Mouse (Mus musculus): Measurements from ENCODE around the gene Pilrb2. TPM values are rescaled to one million over a fixed set of nuclear protein-coding genes. Genes with fewer than 3 reads are reported as not detected.
"Not testable (repeated sequence)": the region's sequence is repeated elsewhere in the genome, so short reads cannot be mapped to it uniquely, and the experiment has no call there.

Pilrb2 gene
- polyA plus RNA-seq (2016; fragmentation: Nextera tagmentation; extraction: Ambion mirVana), result 1.9 and 2.7 TPM in 2 replicates

DNA sequence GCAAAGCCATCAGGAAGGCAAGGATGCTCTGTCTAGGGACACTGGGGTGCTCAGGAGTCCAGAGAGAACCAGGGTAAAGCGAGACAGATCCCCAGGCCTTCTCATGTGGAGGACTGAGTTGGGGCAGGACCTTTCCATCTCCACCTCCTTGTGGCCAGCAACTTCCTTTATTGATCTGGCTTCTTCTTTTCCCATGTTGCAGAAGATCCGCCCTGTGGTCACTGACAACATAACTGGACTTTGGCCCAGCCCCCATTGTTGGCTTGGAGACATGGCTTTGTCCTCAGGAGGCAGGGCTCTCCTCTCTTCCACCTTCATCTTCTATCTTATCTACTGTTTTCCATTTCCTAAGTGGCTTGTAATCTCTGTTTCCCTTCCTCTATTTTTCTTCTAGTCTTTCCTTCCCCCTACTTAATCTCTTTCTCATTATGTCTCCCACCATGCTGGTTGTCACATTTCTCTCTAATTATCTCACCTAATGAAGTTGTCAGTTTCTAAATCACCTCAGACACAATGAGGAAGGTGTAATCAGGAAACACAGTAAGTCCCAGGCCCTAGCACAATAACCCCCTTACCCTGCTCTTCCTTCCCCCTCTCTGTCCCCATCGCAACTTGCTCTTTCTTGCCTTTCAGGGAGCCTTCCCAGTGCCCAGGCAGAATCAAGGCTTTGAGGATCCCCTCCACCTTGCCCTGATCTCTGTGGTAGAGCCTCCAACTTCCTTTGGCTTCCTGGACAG is at the start of gene Pilrb2:
Gene Pilrb2, minus strand, starts transcription at position 172 of the 737 bp plus-strand sequence.
- not testable (repeated sequence) for H3K9ac ChIP-seq; H3K27me3 ChIP-seq (replicated peaks); H3K27ac ChIP-seq (ENCODE audit: poor library complexity, severe bottlenecking); H3K4me3 ChIP-seq; H3K36me3 ChIP-seq; H3K4me1 ChIP-seq (replicated peaks); H3K4me2 ChIP-seq; H3K9me3 ChIP-seq (replicated peaks)
- ATAC-seq (ENCODE audit: insufficient number of reproducible peaks, low FRiP score), result peak; percentile 55; the same call in 1 of the 2 replicates
- WGBS, result 44% methylated on average over 3 of the region's 3 CpGs

GRCm38 (mm10) chr5:137915550-137915949 is 43.9 kb upstream of the Pilrb2 start:
- no peak for ATAC-seq (ENCODE audit: insufficient number of reproducible peaks, low FRiP score)

DNA sequence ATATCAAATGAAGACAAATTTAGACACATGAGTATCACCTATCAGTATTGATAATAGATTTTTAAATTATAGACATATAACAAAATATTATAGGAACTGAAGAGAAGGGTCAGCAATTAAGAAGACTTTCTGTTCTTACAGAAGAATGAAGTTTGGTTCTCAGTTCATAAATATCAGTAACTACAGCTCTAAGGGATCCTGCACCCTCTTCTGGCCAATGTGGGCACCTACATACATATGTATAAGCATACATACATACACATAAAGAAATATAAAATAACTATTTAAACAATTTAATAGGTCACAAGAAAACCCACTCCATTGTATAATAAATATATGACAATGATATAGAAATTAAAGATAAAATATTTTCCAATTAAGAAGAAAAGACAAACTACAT is 42.9 kb upstream of the Pilrb2 start:
- no peak overlapping the region for H3K27ac ChIP-seq (ENCODE audit: poor library complexity, severe bottlenecking)
- H3K4me3 ChIP-seq, result no peak overlapping the region
- no peaks in the 10 kb centered on the region for H3K4me1 ChIP-seq (replicated peaks)
- H3K27me3 ChIP-seq (replicated peaks), result no peaks in the 10 kb centered on the region
- H3K9ac ChIP-seq, result no peak overlapping the region
- no peaks in the 10 kb centered on the region for H3K9me3 ChIP-seq (replicated peaks)
- no peak overlapping the region for H3K4me2 ChIP-seq
- no peaks in the 10 kb centered on the region for H3K36me3 ChIP-seq
- no peak for ATAC-seq (ENCODE audit: insufficient number of reproducible peaks, low FRiP score)

More at GRCm38 (mm10) chr5:137915550-137915949, 43.9 kb upstream of the Pilrb2 start:
- H3K36me3 ChIP-seq, result no peaks in the 10 kb centered on the region
- no peak overlapping the region for H3K4me2 ChIP-seq
- no peak overlapping the region for H3K9ac ChIP-seq
- no peaks in the 10 kb centered on the region for H3K9me3 ChIP-seq (replicated peaks)
- no peak overlapping the region for H3K4me3 ChIP-seq
- H3K27ac ChIP-seq (ENCODE audit: poor library complexity, severe bottlenecking), result no peak overlapping the region
- H3K27me3 ChIP-seq (replicated peaks), result no peaks in the 10 kb centered on the region
- 71% methylated on average over 6 of the region's 6 CpGs for WGBS
- no peaks in the 10 kb centered on the region for H3K4me1 ChIP-seq (replicated peaks)

- Histone ChIP-seq H3K36me3 (no peaks in the 10 kb centered on the region), H3K4me2 (no peak overlapping the region), H3K4me3 (no peak overlapping the region), H3K4me1 (replicated peaks) (no peaks in the 10 kb centered on the region), H3K9ac (no peak overlapping the region), H3K9me3 (replicated peaks) (no peaks in the 10 kb centered on the region), H3K27ac (ENCODE audit: poor library complexity, severe bottlenecking) (no peak overlapping the region), H3K27me3 (replicated peaks) (no peaks in the 10 kb centered on the region)
- WGBS, result 72% methylated on average over 3 of the region's 3 CpGs
- no peak for ATAC-seq (ENCODE audit: insufficient number of reproducible peaks, low FRiP score)
These were observed 38.1 kb upstream of the Pilrb2 start for GRCm38 (mm10) chr5:137909564-137910262.

GRCm38 (mm10) chr5:137897812-137898211 is 26.2 kb upstream of the Pilrb2 start:
- Histone ChIP-seq H3K27ac (ENCODE audit: poor library complexity, severe bottlenecking) (no peak overlapping the region), H3K4me1 (replicated peaks) (no peaks in the 10 kb centered on the region)
- WGBS, result 68% methylated on average over 1 of the region's 1 CpGs

DNA sequence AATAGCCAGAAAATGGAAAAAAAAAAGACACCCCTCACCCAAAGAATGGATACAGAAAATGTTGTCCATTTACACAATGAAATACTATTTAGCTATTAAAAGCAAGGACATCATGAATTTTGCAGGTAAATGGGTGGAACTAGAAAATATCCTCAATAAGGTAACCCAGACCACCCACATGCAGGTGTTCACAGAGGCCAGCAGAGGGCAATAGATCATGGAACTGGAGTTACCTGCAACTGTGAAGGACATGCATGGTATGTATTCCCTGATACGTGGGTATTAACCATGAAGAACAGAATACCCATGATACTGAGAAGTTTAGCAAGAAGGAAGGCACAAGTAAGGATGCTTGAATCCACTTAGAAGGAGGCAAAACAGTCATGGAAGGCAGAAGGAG is 21.3 kb upstream of the Pilrb2 start:
- Histone ChIP-seq H3K4me1 (replicated peaks) (no peaks in the 10 kb centered on the region), H3K27ac (ENCODE audit: poor library complexity, severe bottlenecking) (no peak overlapping the region), H3K9me3 (replicated peaks) (no peaks in the 10 kb centered on the region), H3K9ac (no peak overlapping the region), H3K36me3 (no peaks in the 10 kb centered on the region), H3K27me3 (replicated peaks) (peaks cover 2% of the 10 kb centered on the region; the same call in 1 of the 2 replicates), H3K4me2 (no peak overlapping the region), H3K4me3 (no peak overlapping the region)
- 58% methylated on average over 1 of the region's 1 CpGs for WGBS
- no peak for ATAC-seq (ENCODE audit: insufficient number of reproducible peaks, low FRiP score)

More at GRCm38 (mm10) chr5:137897812-137898211, 26.2 kb upstream of the Pilrb2 start:
- Histone ChIP-seq H3K4me2 (no peak overlapping the region), H3K27me3 (replicated peaks) (no peaks in the 10 kb centered on the region), H3K9me3 (replicated peaks) (no peaks in the 10 kb centered on the region), H3K9ac (no peak overlapping the region), H3K4me3 (no peak overlapping the region), H3K36me3 (no peaks in the 10 kb centered on the region)
- ATAC-seq (ENCODE audit: insufficient number of reproducible peaks, low FRiP score), result no peak

DNA sequence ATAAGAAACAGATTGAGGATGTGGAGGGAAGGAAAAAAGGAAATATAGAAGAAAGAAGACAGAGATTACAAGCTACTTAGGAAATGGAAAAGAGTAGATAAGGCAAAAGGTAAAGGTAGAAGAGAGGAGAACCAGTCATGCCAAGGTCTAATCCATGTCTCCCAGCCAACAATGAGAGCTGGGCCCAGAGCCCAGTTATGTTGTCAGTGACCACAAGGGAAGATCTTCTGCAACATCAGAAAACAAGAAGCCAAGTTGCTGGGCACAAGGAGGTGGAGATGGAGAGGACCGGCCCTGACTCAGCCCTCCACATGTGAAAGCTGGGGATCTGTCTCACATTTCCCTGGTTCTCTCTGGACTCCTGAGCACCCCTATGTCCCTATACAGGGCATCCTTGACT is 16.1 kb upstream of the Pilrb2 start:
- ATAC-seq (ENCODE audit: insufficient number of reproducible peaks, low FRiP score), result no peak
- Histone ChIP-seq H3K4me1 (replicated peaks) (no peaks in the 10 kb centered on the region; the same call in 1 of the 2 replicates), H3K9me3 (replicated peaks) (no peaks in the 10 kb centered on the region), H3K4me3 (no peak overlapping the region), H3K9ac (no peak overlapping the region), H3K27me3 (replicated peaks) (peaks cover 8% of the 10 kb centered on the region; the same call in 1 of the 2 replicates), H3K27ac (ENCODE audit: poor library complexity, severe bottlenecking) (no peak overlapping the region), H3K4me2 (no peak overlapping the region), H3K36me3 (no peaks in the 10 kb centered on the region)
- 83% methylated on average over 1 of the region's 1 CpGs for WGBS

GRCm38 (mm10) chr5:137885894-137886293 is 14.3 kb upstream of the Pilrb2 start:
- Histone ChIP-seq H3K36me3 (no peaks in the 10 kb centered on the region), H3K27ac (ENCODE audit: poor library complexity, severe bottlenecking) (no peak overlapping the region), H3K4me2 (no peak overlapping the region), H3K9me3 (replicated peaks) (no peaks in the 10 kb centered on the region), H3K9ac (no peak overlapping the region), H3K4me1 (replicated peaks) (no peaks in the 10 kb centered on the region; the same call in 1 of the 2 replicates), H3K4me3 (no peak overlapping the region), H3K27me3 (replicated peaks) (peaks cover 8% of the 10 kb centered on the region; the same call in 1 of the 2 replicates)
- WGBS, result 12% methylated on average over 2 of the region's 2 CpGs
- no peak for ATAC-seq (ENCODE audit: insufficient number of reproducible peaks, low FRiP score)

DNA sequence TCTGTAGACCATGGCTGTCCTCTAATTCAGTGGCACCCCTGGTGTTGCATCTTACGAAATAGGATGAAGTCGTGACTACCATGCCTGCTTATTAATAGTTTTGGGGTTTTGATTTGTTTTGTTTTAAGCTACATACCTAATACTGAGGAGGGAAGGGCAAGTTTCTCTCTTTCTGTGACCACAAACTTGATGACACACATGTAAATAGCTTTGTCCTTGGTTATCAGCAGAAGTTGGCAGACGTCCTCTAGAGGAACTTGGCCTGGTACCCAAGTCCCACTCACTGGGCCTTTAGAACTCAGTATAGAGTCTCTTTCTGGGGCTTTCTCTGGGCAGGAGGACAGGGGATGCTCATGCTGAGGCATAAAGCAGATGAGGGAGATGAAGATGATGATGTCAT is 11.7 kb upstream of the Pilrb2 start:
- 70% methylated on average over 3 of the region's 3 CpGs for WGBS

GRCm38 (mm10) chr5:137882922-137883321 is 11.3 kb upstream of the Pilrb2 start:
- H3K4me2 ChIP-seq, result no peak overlapping the region
- H3K27me3 ChIP-seq (replicated peaks), result peaks cover 6% of the 10 kb centered on the region; the same call in 1 of the 2 replicates
- no peak overlapping the region for H3K4me3 ChIP-seq
- no peak for ATAC-seq (ENCODE audit: insufficient number of reproducible peaks, low FRiP score)
- no peak overlapping the region for H3K27ac ChIP-seq (ENCODE audit: poor library complexity, severe bottlenecking)
- 52% methylated on average over 4 of the region's 4 CpGs for WGBS
- no peaks in the 10 kb centered on the region for H3K36me3 ChIP-seq
- H3K4me1 ChIP-seq (replicated peaks), result no peaks in the 10 kb centered on the region; the same call in 1 of the 2 replicates
- no peak overlapping the region for H3K9ac ChIP-seq
- no peaks in the 10 kb centered on the region for H3K9me3 ChIP-seq (replicated peaks)

More for the DNA sequence above, 11.7 kb upstream of the Pilrb2 start:
- H3K9me3 ChIP-seq (replicated peaks), result no peaks in the 10 kb centered on the region
- H3K9ac ChIP-seq, result no peak overlapping the region
- H3K4me2 ChIP-seq, result no peak overlapping the region
- no peaks in the 10 kb centered on the region for H3K36me3 ChIP-seq
- ATAC-seq (ENCODE audit: insufficient number of reproducible peaks, low FRiP score), result no peak
- no peaks in the 10 kb centered on the region; the same call in 1 of the 2 replicates for H3K4me1 ChIP-seq (replicated peaks)
- H3K4me3 ChIP-seq, result no peak overlapping the region
- no peak overlapping the region for H3K27ac ChIP-seq (ENCODE audit: poor library complexity, severe bottlenecking)
- peaks cover 8% of the 10 kb centered on the region; the same call in 1 of the 2 replicates for H3K27me3 ChIP-seq (replicated peaks)

DNA sequence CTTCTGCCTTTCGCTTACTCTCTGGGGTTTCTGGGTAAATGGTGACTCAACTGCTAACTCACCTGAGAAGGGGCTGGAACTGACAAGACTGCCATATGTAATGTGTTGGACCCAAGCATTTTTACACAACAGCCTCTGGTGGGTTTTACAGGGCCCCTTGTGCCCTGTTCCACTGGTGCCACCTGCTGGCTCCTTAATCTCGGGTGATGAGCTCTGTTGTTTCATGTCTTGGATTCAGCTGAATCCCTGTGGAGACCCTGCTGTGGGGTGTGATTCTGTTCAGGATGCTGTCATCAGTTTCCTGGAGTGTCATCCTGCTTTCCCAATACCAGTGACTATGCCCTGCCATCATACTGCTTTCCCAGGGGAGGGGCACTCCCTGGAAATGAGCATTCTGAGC is 6.2 kb upstream of the Pilrb2 start:
- no peak overlapping the region for H3K27ac ChIP-seq (ENCODE audit: poor library complexity, severe bottlenecking)
- H3K9ac ChIP-seq, result no peak overlapping the region
- 44% methylated on average over 2 of the region's 2 CpGs for WGBS
- ATAC-seq (ENCODE audit: insufficient number of reproducible peaks, low FRiP score), result no peak
- no peaks in the 10 kb centered on the region for H3K36me3 ChIP-seq
- H3K4me3 ChIP-seq, result no peak overlapping the region
- H3K4me2 ChIP-seq, result no peak overlapping the region
- no peaks in the 10 kb centered on the region for H3K4me1 ChIP-seq (replicated peaks)
- no peaks in the 10 kb centered on the region for H3K27me3 ChIP-seq (replicated peaks)
- no peaks in the 10 kb centered on the region for H3K9me3 ChIP-seq (replicated peaks)
